Mouse (Mus musculus): Measurements from ENCODE around the gene Riok2.

DNA sequence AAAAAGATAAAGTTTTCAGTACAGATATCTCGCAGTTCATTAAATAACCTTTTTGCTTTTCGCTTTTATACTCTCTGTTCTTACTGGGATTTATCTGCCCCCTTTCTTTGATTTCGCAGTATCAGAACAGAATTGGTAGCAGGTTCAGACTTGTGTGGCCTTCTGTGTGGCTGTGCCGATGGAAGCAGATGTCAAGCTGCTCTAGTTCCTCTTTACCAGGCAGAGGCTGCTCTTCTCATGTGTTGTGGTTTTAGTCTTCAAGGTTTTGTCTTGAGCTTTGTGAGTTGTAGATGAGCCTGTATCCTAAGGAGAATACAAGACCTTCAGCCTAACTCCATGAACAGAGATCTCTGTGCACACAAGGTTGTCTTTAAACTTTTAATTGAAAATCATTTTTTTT is 17.7 kb downstream of the Riok2 start:
- TF ChIP-seq POLR2A (IDR thresholded peaks at IDR 0.05; ENCODE audit: borderline replicate concordance, low read depth, low read length) (no peak), CTCF (IDR thresholded peaks at IDR 0.05; ENCODE audit: low read depth, low read length) (no peak)

All from bone marrow macrophage, adult 2 months (primary cell).